Mouse (Mus musculus): ENCODE results near the gene Tob1. TPM values are rescaled to one million over a fixed set of nuclear protein-coding genes. Genes with fewer than 3 reads are reported as not detected.
A peak's percentile ranks its signal among the peaks of the same experiment; 100 is the strongest.

The Tob1 gene
- polyA plus RNA-seq, 1 experiment from 2014 or later = 44.0 TPM

GRCm38 (mm10) chr11:94239706-94240105, 28.5 kb downstream of the Tob1 start:
- Histone ChIP-seq H3K9me3 (ENCODE audit: control insufficient read depth, low read length) (no peaks in the 10 kb centered on the region), H3K4me3 (ENCODE audit: low read depth, low read length) (no peak overlapping the region), H3K9ac (ENCODE audit: low read length) (no peak overlapping the region), H3K4me2 (ENCODE audit: low read depth, low read length, severe bottlenecking) (no peak overlapping the region), H3K4me1 (replicated peaks; ENCODE audit: control insufficient read depth, insufficient read depth, low read length) (peaks cover 11% of the 10 kb centered on the region; the same call in 1 of the 2 replicates), H3K36me3 (ENCODE audit: control insufficient read depth, insufficient read depth, low read length) (no peaks in the 10 kb centered on the region), H3K27me3 (ENCODE audit: control insufficient read depth, insufficient read depth, low read length) (no peaks in the 10 kb centered on the region; the same call in 1 of the 2 replicates), H3K27ac (ENCODE audit: low read depth, low read length) (no peak overlapping the region)
- DNase-seq (ENCODE audit: low spot score) = no peak
- 0 out of 2 replicates have a peak, but pooled peaks have one; percentile 25 for ATAC-seq (replicated peaks; ENCODE audit: low FRiP score)
- WGBS = 30% methylated on average over 9 of the region's 9 CpGs

DNA sequence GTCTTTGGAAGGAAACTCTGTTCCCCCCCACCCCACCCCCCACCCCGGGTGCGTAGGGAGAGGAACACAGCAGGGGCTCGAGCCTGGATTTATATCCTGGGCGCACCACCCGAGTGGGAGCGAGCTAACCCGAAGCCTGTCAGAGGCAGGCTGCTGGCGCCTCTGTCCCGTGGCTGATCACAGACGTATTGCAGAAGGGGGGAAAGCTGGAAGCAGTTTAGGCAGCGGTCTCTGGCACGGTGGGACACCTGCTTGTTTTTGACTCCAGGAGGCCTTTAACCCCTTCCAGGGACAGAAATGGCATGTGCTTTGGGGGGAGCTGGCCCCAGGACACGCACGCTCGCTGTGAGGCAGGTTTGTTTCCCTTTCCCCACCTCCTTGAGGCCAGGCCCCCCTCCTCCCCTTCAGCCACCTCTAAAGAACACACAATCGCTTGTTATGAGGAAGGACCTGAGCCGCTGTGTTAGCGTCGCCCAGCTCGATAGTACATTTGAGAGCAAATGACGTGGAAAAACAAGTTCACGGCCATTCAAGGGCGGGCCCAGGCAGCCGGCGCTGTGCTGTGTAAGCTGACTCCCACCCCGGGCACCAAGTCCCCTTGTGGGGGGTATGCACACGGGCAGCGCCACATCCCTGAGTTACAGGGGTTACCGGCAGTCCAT, 31.6 kb downstream of the Tob1 start:
- DNase-seq (ENCODE audit: low spot score) (peak; percentile 70), ATAC-seq (replicated peaks; ENCODE audit: low FRiP score) (peak; percentile 38)
- no peaks in the 10 kb centered on the region for H3K9me3 ChIP-seq (ENCODE audit: control insufficient read depth, low read length)
- 0 out of 2 replicates have a peak overlapping the region, but pooled peaks have one; percentile 20 for H3K27ac ChIP-seq (ENCODE audit: low read depth, low read length)
- peak overlapping the region; percentile 6 for H3K9ac ChIP-seq (ENCODE audit: low read length)
- H3K4me1 ChIP-seq (replicated peaks; ENCODE audit: control insufficient read depth, insufficient read depth, low read length) = peaks cover 13% of the 10 kb centered on the region; the same call in 1 of the 2 replicates
- WGBS = 3% methylated on average over 29 of the region's 29 CpGs
- H3K27me3 ChIP-seq (ENCODE audit: control insufficient read depth, insufficient read depth, low read length) = no peaks in the 10 kb centered on the region; the same call in 1 of the 2 replicates
- peak overlapping the region; percentile 49 for H3K4me2 ChIP-seq (ENCODE audit: low read depth, low read length, severe bottlenecking)
- H3K36me3 ChIP-seq (ENCODE audit: control insufficient read depth, insufficient read depth, low read length) = no peaks in the 10 kb centered on the region
- H3K4me3 ChIP-seq (ENCODE audit: low read depth, low read length) = peak overlapping the region; percentile 1; the same call in 1 of the 2 replicates

DNA sequence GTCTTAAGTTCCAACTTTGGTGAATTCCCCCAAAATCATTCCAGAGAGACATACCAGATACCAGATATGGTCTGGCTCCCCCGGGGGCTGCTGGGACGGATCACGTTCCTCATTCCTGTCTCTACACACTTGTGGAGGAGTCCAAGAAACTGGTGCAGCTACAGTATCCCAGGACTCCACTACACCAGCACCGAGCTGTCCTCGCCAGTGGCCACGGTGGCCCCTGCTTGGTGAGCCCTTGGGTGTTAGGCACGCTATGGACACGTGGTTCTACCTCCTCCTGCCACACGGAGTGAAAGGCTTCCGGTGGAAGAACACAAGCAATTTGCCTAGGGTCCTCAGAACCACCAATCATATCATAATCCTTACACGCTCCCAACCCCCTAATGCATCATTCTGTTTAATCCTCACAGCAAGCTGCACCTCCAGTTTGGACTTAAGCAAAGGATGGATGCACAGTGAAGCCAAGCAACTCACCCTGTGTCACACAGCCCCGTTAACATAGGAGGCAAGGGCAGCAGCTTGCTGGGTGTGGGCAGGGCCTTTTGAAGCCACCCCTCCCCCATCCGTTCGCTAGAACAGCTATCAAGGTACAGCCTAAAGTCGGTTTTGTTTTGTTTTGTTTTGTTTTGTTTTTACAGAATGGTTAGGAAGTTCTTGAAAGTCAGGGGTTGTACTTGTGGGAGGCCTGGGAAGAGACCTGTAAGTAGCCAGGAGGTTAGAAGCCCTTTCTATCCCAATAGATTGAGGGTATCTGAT, 32.3 kb downstream of the Tob1 start:
- Histone ChIP-seq H3K9me3 (ENCODE audit: control insufficient read depth, low read length) (no peaks in the 10 kb centered on the region), H3K9ac (ENCODE audit: low read length) (peak overlapping the region; percentile 6), H3K27me3 (ENCODE audit: control insufficient read depth, insufficient read depth, low read length) (no peaks in the 10 kb centered on the region; the same call in 1 of the 2 replicates), H3K4me2 (ENCODE audit: low read depth, low read length, severe bottlenecking) (peak overlapping the region; percentile 49; the same call in 1 of the 2 replicates), H3K4me1 (replicated peaks; ENCODE audit: control insufficient read depth, insufficient read depth, low read length) (peaks cover 13% of the 10 kb centered on the region; the same call in 1 of the 2 replicates), H3K27ac (ENCODE audit: low read depth, low read length) (no peak overlapping the region), H3K36me3 (ENCODE audit: control insufficient read depth, insufficient read depth, low read length) (no peaks in the 10 kb centered on the region), H3K4me3 (ENCODE audit: low read depth, low read length) (no peak overlapping the region)
- ATAC-seq (replicated peaks; ENCODE audit: low FRiP score) (no peak), DNase-seq (ENCODE audit: low spot score) (no peak)
- WGBS = 41% methylated on average over 15 of the region's 15 CpGs

DNA sequence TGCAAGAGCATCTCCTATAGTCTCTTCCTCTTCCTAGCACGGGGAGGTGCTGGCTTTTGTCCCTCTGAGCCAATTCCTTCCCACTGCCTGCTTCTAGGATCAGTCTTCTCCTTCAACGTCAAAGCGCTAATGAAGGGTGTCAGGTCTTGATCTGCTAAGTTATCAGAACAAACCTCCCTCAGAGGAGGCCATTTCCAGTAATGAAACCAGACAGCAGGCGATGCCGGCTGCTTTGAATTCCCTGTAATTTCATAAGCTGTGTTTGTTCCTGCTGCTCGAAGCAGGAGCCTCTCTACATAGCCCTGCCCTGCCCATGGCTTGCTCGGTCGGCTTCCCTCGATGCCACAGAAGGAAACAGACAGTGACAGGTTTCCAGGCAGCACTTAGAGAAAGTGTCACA, 33.1 kb downstream of the Tob1 start:
- H3K4me3 ChIP-seq (ENCODE audit: low read depth, low read length) = no peak overlapping the region
- H3K4me2 ChIP-seq (ENCODE audit: low read depth, low read length, severe bottlenecking) = no peak overlapping the region
- no peak for ATAC-seq (replicated peaks; ENCODE audit: low FRiP score)
- H3K4me1 ChIP-seq (replicated peaks; ENCODE audit: control insufficient read depth, insufficient read depth, low read length) = peaks cover 13% of the 10 kb centered on the region; the same call in 1 of the 2 replicates
- H3K27me3 ChIP-seq (ENCODE audit: control insufficient read depth, insufficient read depth, low read length) = no peaks in the 10 kb centered on the region; the same call in 1 of the 2 replicates
- no peak overlapping the region for H3K9ac ChIP-seq (ENCODE audit: low read length)
- no peaks in the 10 kb centered on the region for H3K9me3 ChIP-seq (ENCODE audit: control insufficient read depth, low read length)
- WGBS = 64% methylated on average over 9 of the region's 9 CpGs
- no peaks in the 10 kb centered on the region for H3K36me3 ChIP-seq (ENCODE audit: control insufficient read depth, insufficient read depth, low read length)
- DNase-seq (ENCODE audit: low spot score) = no peak
- H3K27ac ChIP-seq (ENCODE audit: low read depth, low read length) = no peak overlapping the region

DNA sequence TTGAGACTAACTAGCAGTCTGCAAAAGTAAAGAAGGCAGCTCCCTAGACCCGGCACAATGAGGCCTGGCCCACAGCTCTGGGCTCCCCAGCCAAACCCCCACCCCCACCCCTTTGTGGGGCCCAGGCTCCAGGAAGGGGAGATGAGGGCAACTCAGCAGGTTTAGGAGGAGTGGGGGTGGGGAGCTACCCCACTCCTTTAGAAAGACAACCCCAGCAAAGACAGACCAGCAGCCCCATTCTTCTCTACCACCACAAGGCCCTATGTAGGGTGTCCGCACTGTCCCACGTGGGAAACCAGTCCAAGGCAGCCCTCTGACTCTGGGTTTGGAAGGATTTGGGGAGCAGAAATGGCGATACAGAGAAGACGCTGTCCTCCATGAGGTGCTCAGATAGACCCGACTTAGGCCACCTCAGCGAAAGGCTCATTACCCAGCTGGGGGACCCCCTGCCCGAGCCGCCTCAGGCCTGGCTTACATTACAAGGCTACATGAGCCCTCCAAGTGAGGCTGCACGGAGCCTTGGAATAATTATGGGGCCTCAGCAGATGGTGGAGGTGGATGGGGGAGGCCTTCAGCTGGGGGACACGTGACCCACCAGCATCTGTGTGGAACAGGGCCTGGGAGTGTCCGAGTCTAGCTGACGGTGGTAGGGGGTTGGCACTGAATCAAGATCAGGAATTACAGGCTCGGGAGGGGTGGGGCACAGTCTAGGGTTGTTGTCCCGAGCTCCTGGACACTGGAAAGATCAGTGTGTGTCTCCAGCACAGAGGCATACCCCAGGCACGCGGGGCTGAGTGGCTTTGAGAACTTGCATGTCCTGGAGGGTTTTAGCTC, 34.9 kb downstream of the Tob1 start, which contains the start of gene Wfikkn2:
TSS of gene Wfikkn2 (minus strand) at position 51 of the 834 bp plus-strand sequence.
- Histone ChIP-seq H3K4me3 (ENCODE audit: low read depth, low read length) (no peak within 1 kb of the TSS), H3K9me3 (ENCODE audit: control insufficient read depth, low read length) (no peaks in the 10 kb centered on the region), H3K27ac (ENCODE audit: low read depth, low read length) (peak within 1 kb of the TSS; percentile 37), H3K4me2 (ENCODE audit: low read depth, low read length, severe bottlenecking) (no peak within 1 kb of the TSS), H3K9ac (ENCODE audit: low read length) (no peak within 1 kb of the TSS; the same call in 1 of the 2 replicates), H3K27me3 (ENCODE audit: control insufficient read depth, insufficient read depth, low read length) (no peaks in the 10 kb centered on the region; the same call in 1 of the 2 replicates), H3K4me1 (replicated peaks; ENCODE audit: control insufficient read depth, insufficient read depth, low read length) (peaks cover 13% of the 10 kb centered on the region; the same call in 1 of the 2 replicates), H3K36me3 (ENCODE audit: control insufficient read depth, insufficient read depth, low read length) (no peaks in the 10 kb centered on the region)
- WGBS = 49% methylated on average over 17 of the region's 17 CpGs
- DNase-seq (ENCODE audit: low spot score) (peak; percentile 65), ATAC-seq (replicated peaks; ENCODE audit: low FRiP score) (peak; percentile 82)

GRCm38 (mm10) chr11:94246789-94247061, 35.5 kb downstream of the Tob1 start:
- Histone ChIP-seq H3K4me3 (ENCODE audit: low read depth, low read length) (no peak overlapping the region), H3K27ac (ENCODE audit: low read depth, low read length) (peak overlapping the region; percentile 37), H3K9ac (ENCODE audit: low read length) (no peak overlapping the region), H3K36me3 (ENCODE audit: control insufficient read depth, insufficient read depth, low read length) (no peaks in the 10 kb centered on the region), H3K4me1 (replicated peaks; ENCODE audit: control insufficient read depth, insufficient read depth, low read length) (peaks cover 13% of the 10 kb centered on the region; the same call in 1 of the 2 replicates), H3K27me3 (ENCODE audit: control insufficient read depth, insufficient read depth, low read length) (no peaks in the 10 kb centered on the region; the same call in 1 of the 2 replicates), H3K9me3 (ENCODE audit: control insufficient read depth, low read length) (no peaks in the 10 kb centered on the region), H3K4me2 (ENCODE audit: low read depth, low read length, severe bottlenecking) (no peak overlapping the region)
- ATAC-seq (replicated peaks; ENCODE audit: low FRiP score) (no peak), DNase-seq (ENCODE audit: low spot score) (no peak)
- 77% methylated on average over 8 of the region's 8 CpGs for WGBS

GRCm38 (mm10) chr11:94253156-94253555, 41.9 kb downstream of the Tob1 start:
- ATAC-seq (replicated peaks; ENCODE audit: low FRiP score) (no peak), DNase-seq (ENCODE audit: low spot score) (no peak)
- Histone ChIP-seq H3K9me3 (ENCODE audit: control insufficient read depth, low read length) (no peaks in the 10 kb centered on the region), H3K4me2 (ENCODE audit: low read depth, low read length, severe bottlenecking) (no peak overlapping the region), H3K4me3 (ENCODE audit: low read depth, low read length) (no peak overlapping the region), H3K36me3 (ENCODE audit: control insufficient read depth, insufficient read depth, low read length) (no peaks in the 10 kb centered on the region), H3K27ac (ENCODE audit: low read depth, low read length) (no peak overlapping the region), H3K9ac (ENCODE audit: low read length) (no peak overlapping the region), H3K4me1 (replicated peaks; ENCODE audit: control insufficient read depth, insufficient read depth, low read length) (no peaks in the 10 kb centered on the region), H3K27me3 (ENCODE audit: control insufficient read depth, insufficient read depth, low read length) (no peaks in the 10 kb centered on the region)
- WGBS = 85% methylated on average over 9 of the region's 9 CpGs

- H3K36me3 ChIP-seq (ENCODE audit: control insufficient read depth, insufficient read depth, low read length) = no peaks in the 10 kb centered on the region
- H3K27ac ChIP-seq (ENCODE audit: low read depth, low read length) = no peak overlapping the region
- H3K4me1 ChIP-seq (replicated peaks; ENCODE audit: control insufficient read depth, insufficient read depth, low read length) = no peaks in the 10 kb centered on the region
- H3K9me3 ChIP-seq (ENCODE audit: control insufficient read depth, low read length) = no peaks in the 10 kb centered on the region
- no peak overlapping the region for H3K4me2 ChIP-seq (ENCODE audit: low read depth, low read length, severe bottlenecking)
- no peaks in the 10 kb centered on the region for H3K27me3 ChIP-seq (ENCODE audit: control insufficient read depth, insufficient read depth, low read length)
- H3K9ac ChIP-seq (ENCODE audit: low read length) = no peak overlapping the region
- no peak overlapping the region for H3K4me3 ChIP-seq (ENCODE audit: low read depth, low read length)
- ATAC-seq (replicated peaks; ENCODE audit: low FRiP score) (no peak), DNase-seq (ENCODE audit: low spot score) (no peak)
- WGBS = 91% methylated on average over 10 of the region's 10 CpGs
Measured at GRCm38 (mm10) chr11:94253691-94254090, 42.4 kb downstream of the Tob1 start.

Data from forebrain, embryonic 11.5 days (tissue).